Mouse (Mus musculus) brain, embryonic 14.5 days (tissue): Measurements from ENCODE around the gene Txn2.

Source experiments
- CTCF ChIP-seq: fragments of 200-500 bp; IDR thresholded peaks from 2 replicates; pipeline ENCODE4 v1.5.1; 2012; ENCODE audit warnings: inconsistent platforms, mild to moderate bottlenecking, moderate library complexity, borderline replicate concordance; ENCODE audit not compliant: insufficient read depth, insufficient read length; ENCODE audit errors: extremely low read depth
- POLR2A ChIP-seq: fragments of 200-500 bp; IDR thresholded peaks from 2 replicates; pipeline ENCODE4 v1.6.1; 2012; ENCODE audit warnings: mild to moderate bottlenecking, inconsistent platforms, borderline replicate concordance; ENCODE audit not compliant: poor library complexity, insufficient read depth, insufficient read length, severe bottlenecking; ENCODE audit errors: extremely low read depth

DNA sequence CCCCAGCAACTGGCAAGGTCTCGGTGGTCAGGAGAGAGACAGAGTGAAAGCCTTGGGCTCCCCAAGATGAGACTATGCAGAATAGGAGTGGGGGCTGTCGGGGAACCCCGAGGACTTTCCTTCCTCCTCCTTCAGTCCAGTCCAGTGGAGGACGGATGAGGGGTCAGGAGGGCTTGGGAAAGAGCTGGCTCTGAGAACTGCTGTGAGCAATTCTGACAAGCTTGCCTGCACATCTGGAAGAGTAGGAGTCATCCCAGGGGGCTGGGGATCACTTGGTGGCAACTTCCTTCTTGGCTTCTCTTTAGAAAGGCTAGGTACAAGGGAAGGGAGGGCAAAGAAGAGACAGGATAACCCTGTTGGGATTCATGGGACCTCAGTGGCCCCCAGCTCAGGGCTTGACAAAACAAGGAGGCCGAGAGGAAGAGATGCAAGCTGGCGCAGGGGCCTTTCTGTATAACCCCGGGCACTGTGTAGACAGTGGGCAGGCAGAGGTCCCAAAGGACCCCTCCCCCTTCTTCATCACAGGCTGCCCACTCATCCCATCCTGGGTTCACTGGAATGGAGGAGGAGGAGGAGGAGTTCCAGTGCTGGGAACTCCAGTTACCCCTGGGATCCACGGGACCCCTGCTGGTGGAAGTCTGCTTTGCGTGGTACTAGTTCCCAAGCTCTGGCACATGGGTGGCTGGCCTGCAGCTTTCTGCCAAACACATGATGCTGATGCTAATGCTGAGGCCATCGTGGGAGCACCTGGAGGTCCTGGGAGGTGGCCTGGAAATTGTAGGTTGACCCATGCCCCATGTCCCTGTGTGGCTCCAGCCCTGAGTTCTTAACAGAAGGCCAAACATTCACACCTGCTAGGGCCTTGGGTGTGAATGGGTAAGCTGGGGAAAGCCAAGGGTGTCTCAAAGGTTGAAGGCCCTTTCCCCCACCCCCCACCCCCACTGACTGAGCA, 8.0 kb downstream of the Txn2 start:
- TF ChIP-seq CTCF, result peak; percentile 43; the same call in 1 of the 2 replicates
- no peak for TF ChIP-seq POLR2A
